Mouse (Mus musculus) left cerebral cortex, postnatal 10 days (tissue): ENCODE data around the gene Sumo1. TPM values are rescaled to one million over a fixed set of nuclear protein-coding genes. Genes with fewer than 3 reads are reported as not detected.

Source experiments
- total RNA-seq, 2 experiments: library from RNA; stranded (reverse); gene quantifications; 2 replicates each; pipeline ENCODE4 v1.2.3; 2021

Gene Sumo1
- total RNA-seq, 2 experiments from 2014 or later, result 105 to 111 TPM

Other genes with a start within 250 kb of the Sumo1 start
- 1 to 10 TPM; 5.4 to 6.1 TPM for gene Fzd7, start 188.4 kb downstream of the Sumo1 start, total RNA-seq
- 1 to 10 TPM; 4.6 to 4.8 TPM for gene Gm973, start 154.6 kb downstream of the Sumo1 start, total RNA-seq
- 10 to 100 TPM; 73.3 to 74.4 TPM for gene Nop58, start 14.1 kb upstream of the Sumo1 start, total RNA-seq
- gene Bmpr2, start 92.6 kb upstream of the Sumo1 start, total RNA-seq, result 100 to 1,000 TPM; 106 to 114 TPM
- gene Fam117b, start 242.2 kb upstream of the Sumo1 start, total RNA-seq, result 10 to 100 TPM; 59.0 to 59.5 TPM